Mouse (Mus musculus): ENCODE data around the gene Irs2. TPM values are rescaled to one million over a fixed set of nuclear protein-coding genes. Genes with fewer than 3 reads are reported as not detected.

The Irs2 gene
- polyA plus RNA-seq, 1 experiment from 2014 or later: 6.3 TPM

GRCm38 (mm10) chr8:10939210-10939782, 69.0 kb downstream of the Irs2 start:
- H3K27me3 ChIP-seq: no peaks in the 10 kb centered on the region
- ATAC-seq (ENCODE audit: low FRiP score, low read depth): no peak
- H3K9me3 ChIP-seq: no peaks in the 10 kb centered on the region
- no peak overlapping the region for H3K27ac ChIP-seq (replicated peaks)
- H3K4me3 ChIP-seq: no peak overlapping the region
- no peaks in the 10 kb centered on the region for H3K4me1 ChIP-seq (replicated peaks)
- 47% methylated on average over 3 of the region's 3 CpGs for WGBS
- H3K4me2 ChIP-seq: no peak overlapping the region
- no peaks in the 10 kb centered on the region for H3K36me3 ChIP-seq
- H3K9ac ChIP-seq: no peak overlapping the region

GRCm38 (mm10) chr8:10938284-10938683, 70.0 kb downstream of the Irs2 start:
- no peak overlapping the region for H3K27ac ChIP-seq (replicated peaks)
- no peaks in the 10 kb centered on the region for H3K4me1 ChIP-seq (replicated peaks)
- WGBS: 78% methylated on average over 6 of the region's 6 CpGs
- no peak overlapping the region for H3K4me3 ChIP-seq
- no peaks in the 10 kb centered on the region for H3K9me3 ChIP-seq
- no peak overlapping the region for H3K4me2 ChIP-seq
- no peaks in the 10 kb centered on the region for H3K27me3 ChIP-seq
- no peak overlapping the region for H3K9ac ChIP-seq
- 0 out of 2 replicates have a peak, but pooled peaks have one; percentile 31 for ATAC-seq (ENCODE audit: low FRiP score, low read depth)
- no peaks in the 10 kb centered on the region for H3K36me3 ChIP-seq

- no peak overlapping the region for H3K4me2 ChIP-seq
- H3K9ac ChIP-seq: no peak overlapping the region
- H3K9me3 ChIP-seq: no peaks in the 10 kb centered on the region
- no peaks in the 10 kb centered on the region for H3K27me3 ChIP-seq
- H3K27ac ChIP-seq (replicated peaks): no peak overlapping the region
- 79% methylated on average over 9 of the region's 9 CpGs for WGBS
- no peak overlapping the region for H3K4me3 ChIP-seq
- no peak for ATAC-seq (ENCODE audit: low FRiP score, low read depth)
- H3K36me3 ChIP-seq: no peaks in the 10 kb centered on the region
- no peaks in the 10 kb centered on the region for H3K4me1 ChIP-seq (replicated peaks)
These were observed 71.6 kb downstream of the Irs2 start for GRCm38 (mm10) chr8:10936646-10937045.

- no peak overlapping the region for H3K27ac ChIP-seq (replicated peaks)
- H3K36me3 ChIP-seq: no peaks in the 10 kb centered on the region
- no peaks in the 10 kb centered on the region for H3K4me1 ChIP-seq (replicated peaks)
- no peak overlapping the region for H3K9ac ChIP-seq
- H3K4me2 ChIP-seq: no peak overlapping the region
- WGBS: 72% methylated on average over 8 of the region's 8 CpGs
- no peaks in the 10 kb centered on the region for H3K9me3 ChIP-seq
- no peak overlapping the region for H3K4me3 ChIP-seq
- H3K27me3 ChIP-seq: no peaks in the 10 kb centered on the region
- no peak for ATAC-seq (ENCODE audit: low FRiP score, low read depth)
These were observed 73.0 kb downstream of the Irs2 start for GRCm38 (mm10) chr8:10935231-10935630.
